Mouse (Mus musculus): ENCODE measurements around the gene Fam240a. TPM values are rescaled to one million over a fixed set of nuclear protein-coding genes. Genes with fewer than 3 reads are reported as not detected.
A peak's percentile ranks its signal among the peaks of the same experiment; 100 is the strongest.

Gene Fam240a
- total RNA-seq, 2 experiments from 2014 or later, result not detected

DNA sequence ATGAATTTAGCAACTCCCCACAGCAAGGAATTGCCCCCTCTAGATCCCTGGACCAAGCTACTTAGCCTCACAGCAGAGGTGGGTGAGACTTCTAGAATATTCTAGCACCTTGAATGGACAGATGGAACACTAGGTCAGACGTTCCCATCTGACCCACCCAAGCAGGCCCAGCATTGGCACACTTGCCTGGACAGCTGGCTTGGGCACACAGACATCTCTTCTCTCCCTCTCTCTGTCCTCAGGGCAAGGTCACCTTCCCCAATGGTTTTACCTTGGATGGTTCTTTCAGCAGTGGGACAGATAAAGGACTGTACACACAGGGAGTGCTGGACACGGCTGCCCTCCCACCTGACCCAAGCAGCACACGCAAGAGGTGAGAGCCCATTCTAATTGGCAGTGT, 24.1 kb downstream of the Fam240a start:
- DNase-seq, result no peak

DNA sequence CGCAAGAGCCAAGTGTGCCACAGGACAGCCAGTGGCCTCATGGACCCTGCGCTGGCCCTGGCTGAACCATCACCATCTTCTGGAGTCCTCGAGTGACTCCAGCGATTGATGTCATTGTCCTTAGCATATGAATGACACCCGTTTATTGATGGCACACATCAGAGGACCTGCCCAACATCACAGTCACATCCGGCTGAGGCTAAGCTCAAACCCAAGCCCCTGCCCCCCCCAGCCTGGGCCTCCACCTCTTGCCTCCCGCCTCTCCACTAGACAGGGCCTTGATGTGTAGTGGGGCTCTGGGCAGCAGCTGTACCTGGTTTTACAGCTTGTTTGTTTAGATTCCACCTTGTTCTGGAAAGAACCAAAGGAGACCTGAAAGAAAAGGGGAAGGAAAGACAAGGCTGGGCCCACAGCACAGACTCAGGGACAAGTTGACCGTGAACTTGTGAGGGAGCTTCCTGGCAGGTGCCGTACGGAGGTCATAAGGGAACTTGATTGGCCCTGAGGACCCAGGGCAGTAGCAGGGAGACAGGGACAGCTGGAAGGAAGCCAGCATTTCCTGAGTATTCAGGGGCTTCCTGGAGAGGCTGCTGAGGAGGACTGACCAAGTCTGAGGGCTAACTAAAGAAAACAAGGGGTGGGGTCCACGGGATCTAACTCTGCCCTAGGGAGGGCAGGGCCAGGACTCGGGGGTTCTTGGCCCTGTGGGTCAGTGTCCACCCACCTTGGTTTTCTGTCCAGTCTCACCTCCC, 25.4 kb downstream of the Fam240a start:
- no peak for DNase-seq

DNA sequence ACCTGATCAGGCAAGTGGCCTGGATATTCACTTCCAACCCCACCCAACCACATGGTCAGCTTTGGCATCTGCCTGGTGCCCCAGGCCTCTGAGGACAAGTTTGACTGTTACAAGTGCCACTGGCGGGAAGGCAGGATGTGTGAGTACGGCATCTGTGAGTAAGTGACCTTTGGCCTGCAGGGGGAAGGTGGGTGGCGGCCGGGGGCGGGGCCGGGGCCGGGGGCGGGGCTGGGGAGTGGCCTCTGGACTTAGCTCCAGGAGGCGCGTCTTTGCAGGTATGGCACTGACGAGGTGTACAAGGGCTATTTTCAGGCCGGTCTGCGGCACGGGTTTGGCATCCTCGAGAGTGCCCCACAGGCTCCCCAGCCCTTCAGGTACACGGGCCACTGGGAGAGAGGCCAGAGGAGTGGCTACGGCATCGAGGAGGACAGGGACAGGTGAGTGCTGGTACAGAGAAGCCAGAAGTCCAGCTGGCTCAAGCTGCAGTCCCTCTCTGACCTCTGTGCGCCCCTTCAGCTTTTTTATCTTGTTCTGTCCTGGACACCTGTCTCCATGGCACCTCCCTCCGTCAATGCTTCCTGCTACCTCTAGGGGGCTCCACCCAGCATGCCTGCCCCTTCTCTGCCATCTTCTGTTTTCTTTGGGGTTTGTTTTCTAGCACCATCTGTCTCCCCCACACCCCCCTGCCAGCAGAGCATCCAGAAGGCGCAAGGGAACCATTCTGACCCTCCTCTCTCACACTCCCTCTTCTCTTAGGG, 26.5 kb downstream of the Fam240a start:
- DNase-seq, result no peak

DNA sequence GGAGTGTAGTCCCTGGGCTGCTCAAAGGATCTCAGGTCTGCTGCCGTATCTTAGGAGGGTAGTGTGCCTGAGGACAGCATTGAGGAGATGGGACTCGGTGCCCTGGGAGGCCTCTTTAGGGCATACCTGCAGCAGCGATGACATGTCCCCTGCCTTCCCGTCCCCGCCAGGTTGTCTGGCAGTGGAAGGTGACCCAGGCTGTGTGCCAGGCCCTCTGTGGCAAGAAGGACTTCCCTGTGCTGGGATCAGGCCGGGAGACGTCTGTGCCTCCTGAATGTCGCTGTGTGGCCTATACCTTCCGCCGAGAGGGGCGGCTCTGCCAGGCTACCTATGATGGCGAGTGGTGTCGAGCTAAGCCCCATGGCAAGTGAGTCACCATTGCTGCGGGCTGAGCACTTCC, 27.7 kb downstream of the Fam240a start:
- DNase-seq, result no peak

DNA sequence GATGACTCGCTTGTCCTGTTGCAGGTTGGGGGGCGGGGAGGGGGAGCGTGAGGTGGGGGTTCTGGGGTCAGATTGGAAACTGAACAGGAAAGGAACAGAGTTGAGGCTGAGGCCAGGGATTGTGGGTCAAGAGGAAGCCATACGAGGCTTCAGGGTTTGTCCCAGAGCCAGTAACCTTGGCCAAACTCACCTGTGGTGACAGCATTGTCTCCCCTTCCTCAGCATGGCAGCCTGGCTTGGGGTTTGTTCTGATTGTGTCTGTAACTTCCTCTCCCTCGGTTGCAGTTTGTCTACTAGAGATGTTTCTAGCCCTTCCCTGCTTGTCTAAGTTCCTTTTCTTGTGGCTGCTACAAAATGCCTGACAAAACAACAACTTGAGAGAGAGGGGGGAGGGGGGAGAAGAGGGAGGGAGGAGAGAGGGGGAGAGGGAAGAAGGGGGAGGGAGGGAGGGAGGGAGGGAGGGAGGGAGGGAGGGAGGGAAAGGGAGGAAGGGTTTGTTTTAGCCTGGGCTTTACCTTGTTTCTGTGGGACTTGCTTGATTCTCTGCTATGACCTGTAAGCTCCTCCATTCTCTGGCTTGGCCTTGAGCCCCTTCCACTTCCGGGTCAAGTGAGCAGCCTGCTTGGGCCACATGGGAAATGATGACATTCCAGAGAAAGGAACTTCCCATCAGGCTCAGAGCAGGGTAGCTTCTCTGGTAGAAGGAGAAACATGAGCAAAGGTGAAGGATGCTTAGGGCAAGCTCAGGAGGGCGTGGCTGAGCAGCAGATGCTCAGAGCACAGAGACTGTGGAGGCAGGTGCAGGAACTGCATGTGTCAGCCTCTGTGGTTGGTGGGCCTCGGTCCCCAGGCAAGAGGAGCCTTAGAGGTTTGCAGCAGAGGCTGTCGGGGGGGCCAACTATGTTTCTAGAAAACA, 29.0 kb downstream of the Fam240a start:
- no peak for DNase-seq

DNA sequence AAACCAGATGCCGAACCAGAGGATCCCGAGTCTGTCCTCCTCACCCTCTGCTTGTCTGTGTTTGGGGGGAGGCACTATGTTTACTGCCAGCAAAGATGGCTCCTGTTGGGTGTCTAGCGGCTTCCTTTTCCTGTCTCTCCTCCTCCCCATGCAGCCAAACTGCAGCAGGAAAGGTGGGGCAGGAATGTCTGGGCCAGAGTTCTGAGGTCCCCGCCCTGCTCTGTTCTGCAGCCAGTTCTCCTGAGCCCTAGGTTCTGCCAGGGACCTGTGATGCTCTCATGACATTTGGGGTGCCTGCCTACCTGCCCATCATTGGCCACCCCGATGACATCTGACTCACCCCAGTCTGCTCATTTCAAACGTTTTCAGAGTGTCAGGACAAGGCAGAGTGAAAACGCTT, 34.7 kb downstream of the Fam240a start:
- no peak for DNase-seq

DNA sequence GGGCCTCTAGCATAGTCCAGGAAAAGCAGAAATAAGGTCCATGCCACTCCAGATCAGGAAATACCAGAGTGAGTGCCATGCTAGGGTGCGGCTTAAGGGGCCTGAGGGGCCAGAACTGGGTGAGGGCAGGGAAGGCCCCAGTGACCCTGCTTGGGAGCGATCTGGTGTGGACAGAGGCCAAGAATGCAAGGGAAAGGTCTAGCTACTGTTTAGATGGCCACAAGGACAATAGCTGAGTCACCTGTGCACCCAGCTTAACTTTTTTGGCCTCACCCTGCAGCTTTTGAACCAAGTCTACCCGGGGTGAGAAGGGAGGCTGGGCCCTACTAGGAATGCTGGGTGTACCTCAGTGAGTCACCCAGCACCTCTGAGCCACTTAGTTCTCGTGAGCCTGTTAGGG, 35.9 kb downstream of the Fam240a start:
- DNase-seq, result no peak

DNA sequence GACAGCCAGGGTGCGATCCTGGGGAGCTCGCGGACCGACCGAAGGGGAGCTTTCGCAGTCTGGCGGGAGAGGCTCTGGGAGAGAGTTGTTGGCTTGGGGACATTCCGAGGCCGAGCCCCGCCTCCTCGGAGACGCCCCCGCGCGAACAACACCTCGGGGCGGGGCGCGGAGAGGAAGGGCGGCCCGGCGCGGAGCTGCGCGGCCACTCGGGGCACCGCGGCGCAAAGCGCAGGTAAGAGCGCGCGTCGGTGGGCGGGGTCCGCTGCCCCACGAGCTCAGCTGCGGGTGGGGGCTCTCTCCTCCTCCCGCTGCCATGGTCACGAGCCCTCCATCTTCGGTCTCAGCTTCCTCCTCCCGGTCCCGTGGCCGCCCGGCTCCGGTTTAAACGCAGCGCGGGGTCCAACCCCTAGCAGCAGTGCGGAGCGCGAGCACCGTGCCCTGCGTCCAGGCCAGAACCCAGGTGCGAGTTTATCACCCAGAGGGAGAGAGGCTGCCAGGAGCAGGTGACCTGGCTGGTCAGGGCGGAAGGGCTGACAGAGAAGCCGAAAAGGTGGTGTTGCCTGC, 36.6 kb downstream of the Fam240a start, which contains the start of gene Tmie:
TSS of gene Tmie (minus strand) at position 116 of the 564 bp plus-strand sequence.
- DNase-seq, result peak; percentile 34 to 52

DNA sequence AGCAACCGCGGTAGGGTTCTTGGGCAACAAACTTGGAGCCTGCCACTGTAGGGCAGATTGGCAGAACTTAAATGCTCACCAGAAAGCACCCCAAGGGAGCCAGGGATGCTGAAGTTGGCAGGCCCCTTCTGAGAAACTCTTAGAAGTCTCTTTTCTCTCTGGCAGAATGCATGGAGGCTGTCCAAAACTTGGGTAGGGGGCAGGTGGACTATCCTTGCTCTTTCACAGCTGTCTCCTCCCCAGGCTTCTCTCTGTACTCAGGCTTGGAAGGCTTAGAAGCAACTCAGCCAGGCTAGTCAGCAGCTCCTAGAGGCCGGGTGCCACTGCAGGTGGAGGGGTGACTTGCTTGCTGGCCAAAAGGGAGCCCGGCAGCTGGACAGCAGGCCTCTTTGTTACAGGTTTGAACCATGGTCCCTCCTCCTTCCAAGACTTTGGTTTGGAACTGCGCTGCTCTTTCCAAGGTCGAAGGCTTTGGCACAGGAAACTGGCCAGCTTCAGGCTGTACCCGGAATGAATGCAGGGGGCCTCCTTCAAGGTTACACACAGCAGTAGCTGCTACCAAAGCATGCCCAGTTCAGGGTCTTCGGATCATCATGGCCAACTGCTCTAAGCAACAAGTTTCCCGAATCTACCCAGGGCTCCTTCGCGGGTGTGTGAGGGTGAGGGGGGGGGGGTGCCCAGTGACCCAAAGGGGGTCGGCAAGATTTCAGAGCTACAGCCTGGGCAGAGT, 37.3 kb downstream of the Fam240a start, which contains the start of gene Als2cl:
TSS of gene Als2cl (plus strand) at position 680 of the 730 bp plus-strand sequence.
- DNase-seq, result peak in 1 of 2 experiments; percentile 58

DNA sequence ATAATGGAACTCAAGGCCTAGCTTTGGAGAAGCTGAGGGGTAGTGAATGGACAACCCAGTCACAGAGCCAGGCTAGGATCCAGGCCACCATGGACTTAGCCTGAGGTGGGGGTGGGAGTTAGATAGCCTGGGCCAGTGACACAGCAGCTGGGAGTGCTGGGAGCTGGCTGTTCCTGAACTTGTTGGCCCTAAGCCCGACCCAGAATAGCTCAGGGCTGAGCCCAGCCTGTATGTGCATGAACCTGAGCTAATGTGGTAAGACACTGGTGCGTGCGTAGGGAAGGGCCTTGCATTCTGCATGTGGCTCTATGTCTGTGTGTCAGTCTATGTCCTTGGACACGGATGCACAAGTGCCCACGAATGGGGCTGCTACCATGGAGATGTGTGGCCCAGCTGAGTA, 38.8 kb downstream of the Fam240a start:
- DNase-seq, result no peak

DNA sequence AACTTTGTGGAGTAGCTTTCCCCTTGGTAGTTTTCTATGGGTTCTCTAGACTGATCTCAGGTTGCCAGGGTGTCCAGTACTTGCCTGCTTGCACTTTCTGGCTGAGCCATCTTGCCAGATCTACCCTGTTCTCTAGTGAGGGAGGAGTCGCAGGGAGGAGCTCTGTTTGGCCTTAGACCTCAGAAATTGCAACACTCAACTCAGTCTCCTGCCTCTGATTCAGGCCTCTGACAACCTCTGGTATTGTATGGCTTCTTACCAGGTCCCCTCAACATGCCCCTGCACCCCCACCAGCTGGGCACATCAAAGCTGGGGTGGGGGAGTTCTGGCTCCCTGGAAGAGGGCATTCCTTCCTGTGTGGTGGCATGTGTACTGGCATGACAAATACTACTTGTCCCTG, 39.3 kb downstream of the Fam240a start:
- DNase-seq, result no peak

DNA sequence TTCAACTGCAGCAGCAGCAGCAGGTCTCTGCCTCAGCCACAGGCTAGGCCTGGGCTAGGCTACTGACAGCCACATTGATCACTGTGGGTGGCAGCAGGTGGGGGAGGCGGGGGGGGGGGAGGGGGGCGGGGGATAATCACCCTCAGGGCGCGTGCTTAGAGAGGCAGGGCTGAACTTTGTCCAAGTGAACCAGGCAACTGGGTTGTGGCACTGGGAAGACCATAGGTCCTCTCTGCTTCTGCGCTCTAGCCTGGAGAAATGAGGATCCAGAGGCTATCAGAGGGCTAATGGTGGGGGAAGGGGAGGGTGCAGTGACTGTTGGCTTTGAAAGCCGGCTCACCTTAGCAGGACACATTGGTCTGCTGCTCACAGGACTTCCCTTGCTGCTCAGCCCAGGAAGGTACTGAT, 41.4 kb downstream of the Fam240a start:
- DNase-seq, result no peak

DNA sequence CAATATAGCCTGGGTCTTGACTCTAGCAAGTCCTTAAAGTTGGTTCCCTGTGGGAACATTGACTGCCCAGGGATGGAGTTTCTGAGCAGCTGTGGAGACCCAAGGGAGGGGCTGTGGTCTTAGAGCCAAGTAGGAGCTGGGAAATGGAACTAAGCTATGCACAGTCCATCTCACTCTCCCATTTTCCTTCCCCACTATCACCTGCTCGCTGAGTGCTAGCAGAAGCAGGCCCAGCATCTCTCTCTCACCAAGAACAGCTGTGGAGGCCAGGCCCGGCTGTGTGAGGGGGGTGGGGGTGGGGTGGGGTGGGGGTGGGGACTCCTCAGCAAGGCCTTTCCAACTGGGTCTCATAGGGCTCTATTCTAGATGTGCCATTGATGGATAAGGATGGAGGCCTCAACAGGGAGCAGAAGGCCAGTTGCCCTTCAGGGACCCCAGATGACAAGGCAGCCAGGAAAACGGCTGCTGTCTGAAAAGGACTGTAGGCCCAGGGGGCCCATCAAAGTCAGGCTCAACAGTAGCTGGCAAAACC, 41.9 kb downstream of the Fam240a start:
- no peak for DNase-seq

DNA sequence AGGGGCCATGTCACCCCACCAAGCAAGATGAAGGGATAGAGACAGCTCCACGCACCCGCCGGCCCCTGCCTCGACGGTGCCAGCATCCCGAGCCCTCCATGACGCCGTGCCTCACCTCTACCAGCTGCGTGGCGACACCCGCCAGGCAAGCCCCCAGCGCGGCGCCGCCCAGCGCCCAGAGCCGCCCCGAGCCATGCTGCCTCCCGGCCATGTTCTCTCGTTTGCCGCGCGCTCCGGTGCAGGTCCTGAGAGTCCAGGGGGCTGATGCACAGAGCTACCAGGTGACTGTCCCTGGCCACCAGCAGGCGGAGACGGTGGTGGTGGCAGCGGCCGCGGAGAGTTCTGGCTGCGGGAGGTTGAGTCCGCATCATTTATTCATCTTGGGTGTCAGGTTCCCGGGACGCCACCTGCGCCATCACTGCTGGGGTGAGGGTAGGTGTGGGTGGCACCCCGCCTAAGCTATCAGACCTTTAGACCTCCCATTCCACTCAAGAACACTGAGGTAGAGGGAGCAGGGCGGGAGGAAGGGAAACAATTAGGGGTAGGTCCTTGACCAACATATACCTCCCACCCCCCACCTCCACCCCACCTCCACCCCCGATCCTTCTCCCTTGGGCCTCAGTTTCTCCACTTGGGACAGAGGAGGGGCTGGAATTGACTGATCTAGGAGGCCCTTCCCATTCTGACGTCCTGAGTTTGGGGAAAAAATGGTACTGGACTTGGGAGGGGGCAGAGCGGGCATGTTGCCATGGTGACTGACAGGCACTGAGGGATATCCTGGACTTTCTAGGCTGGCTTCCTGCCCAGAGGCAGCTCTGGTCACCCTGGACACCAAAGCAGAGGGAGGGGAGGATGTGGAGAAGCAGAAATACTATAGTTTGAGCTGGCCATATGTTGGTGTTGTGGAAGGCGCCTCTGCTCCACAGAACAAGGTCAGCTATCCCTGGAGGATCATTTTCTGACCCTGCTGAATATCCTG, 42.7 kb downstream of the Fam240a start:
- DNase-seq, result no peak

DNA sequence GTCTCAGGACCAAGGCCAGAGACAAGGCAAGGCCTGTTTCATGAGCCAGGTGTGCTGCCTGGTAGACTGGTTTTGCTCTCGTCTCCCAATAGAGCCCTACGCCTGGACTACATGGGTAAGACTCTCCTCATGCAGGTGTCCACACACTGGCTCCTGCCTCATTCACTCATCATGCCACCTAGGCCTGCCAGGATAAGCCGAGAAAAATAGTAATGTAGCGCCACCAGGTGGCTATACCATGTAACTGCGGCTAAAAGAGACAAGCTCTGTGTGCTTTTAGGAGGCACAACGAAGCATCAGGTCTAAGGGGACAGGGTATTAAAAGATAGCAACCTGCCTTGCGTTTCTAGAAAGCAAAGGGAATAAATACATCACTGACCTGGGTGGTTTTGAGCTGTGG, 45.6 kb downstream of the Fam240a start:
- peak; percentile 46 to 56 for DNase-seq

Small RNAs within 50 kb of the gene (microRNA-seq; reads per million reads assigned to microRNA genes)
- gene Gm24269, result 0 reads per million in 2 experiments

Other genes starting within 250 kb of the Fam240a start
- not detected for gene Myl3, start 175.0 kb downstream of the Fam240a start, total RNA-seq (2021)
- 1 to 10 TPM; 4.3 to 4.8 TPM for gene Pth1r, start 169.7 kb downstream of the Fam240a start, total RNA-seq (2021)
- gene Prss42, start 118.7 kb downstream of the Fam240a start, total RNA-seq (2021), result not detected
- gene Prss44, start 102.9 kb downstream of the Fam240a start, total RNA-seq (2021), result not detected
- gene Prss43, start 90.2 kb downstream of the Fam240a start, total RNA-seq (2021), result not detected
- gene Prss45, start 82.3 kb downstream of the Fam240a start, total RNA-seq (2021), result under 1 TPM in 1 of 2 experiments, not detected in 1; 0.63 TPM
- gene Prss46, start 72.4 kb downstream of the Fam240a start, total RNA-seq (2021), result not detected
- gene Prss50, start 58.9 kb downstream of the Fam240a start, total RNA-seq (2021), result under 1 TPM; 0.40 to 0.78 TPM
- gene Als2cl, start 37.0 kb downstream of the Fam240a start, total RNA-seq (2021), result 10 to 100 TPM in 1 of 2 experiments, 1 to 10 TPM in 1; 6.0 to 10.1 TPM
- 1 to 10 TPM; 1.2 to 1.8 TPM for gene Tmie, start 36.7 kb downstream of the Fam240a start, total RNA-seq (2021)
- under 1 TPM; 0.22 to 0.33 TPM for gene Tdgf1, start 29.3 kb upstream of the Fam240a start, total RNA-seq (2021)
- gene Lrrc2, start 34.7 kb upstream of the Fam240a start, total RNA-seq (2021), result 1 to 10 TPM; 1.3 to 1.5 TPM
- under 1 TPM; 0.18 to 0.32 TPM for gene Rtp3, start 73.7 kb upstream of the Fam240a start, total RNA-seq (2021)
- gene Ltf, start 102.4 kb upstream of the Fam240a start, total RNA-seq (2021), result under 1 TPM; 0.30 to 0.63 TPM
- under 1 TPM; 0.86 to 0.90 TPM for gene Ccrl2, start 140.7 kb upstream of the Fam240a start, total RNA-seq (2021)
- gene Lrrfip2, start 200.7 kb upstream of the Fam240a start, total RNA-seq (2021), result 10 to 100 TPM; 35.0 to 39.0 TPM

All from layer of hippocampus, postnatal 36 days (tissue).